Mouse (Mus musculus) bone marrow, adult 2 months (tissue): ENCODE data around the gene Fam50b.

ENCODE experiments used
- CTCF ChIP-seq: fragments of 200-500 bp; IDR thresholded peaks from 2 replicates; pipeline ENCODE4 v1.5.1; 2011; ENCODE audit warnings: low read length, control low read depth; ENCODE audit not compliant: control insufficient read depth, insufficient read depth
- POLR2A ChIP-seq: fragments of 200-500 bp; IDR thresholded peaks from 2 replicates; pipeline ENCODE4 v1.6.1; 2011; ENCODE audit warnings: low read depth, mild to moderate bottlenecking, control low read depth, low read length, borderline replicate concordance; ENCODE audit not compliant: control insufficient read depth

- TF ChIP-seq CTCF (no peak), POLR2A (no peak)
Observed at GRCm38 (mm10) chr13:34712881-34713280, 21.8 kb upstream of the Fam50b start.
